Mouse (Mus musculus): Measurements from ENCODE around the gene Cdadc1. TPM values are rescaled to one million over a fixed set of nuclear protein-coding genes. Genes with fewer than 3 reads are reported as not detected.

Cdadc1 gene
- polyA plus RNA-seq, 1 experiment from 2014 or later = 35.5 TPM

Other genes with a start within 250 kb of the Cdadc1 start
- gene Phf11d, start 232.5 kb downstream of the Cdadc1 start, polyA plus RNA-seq (2014; fragmentation: Nextera tagmentation; extraction: Ambion mirVana) = 0.39 and 0.43 TPM in 2 replicates
- gene Phf11c, start 202.6 kb downstream of the Cdadc1 start, polyA plus RNA-seq (2014; fragmentation: Nextera tagmentation; extraction: Ambion mirVana) = 0.64 and 0.79 TPM in 2 replicates
- gene Setdb2, start 157.1 kb downstream of the Cdadc1 start, polyA plus RNA-seq (2014; fragmentation: Nextera tagmentation; extraction: Ambion mirVana) = 7.7 and 13.5 TPM in 2 replicates
- gene Cab39l, start 157.0 kb downstream of the Cdadc1 start, polyA plus RNA-seq (2014; fragmentation: Nextera tagmentation; extraction: Ambion mirVana) = 35.4 and 42.6 TPM in 2 replicates
- gene Shisa2, start 27.3 kb upstream of the Cdadc1 start, polyA plus RNA-seq (2014; fragmentation: Nextera tagmentation; extraction: Ambion mirVana) = 19.0 and 24.6 TPM in 2 replicates